Mouse (Mus musculus): ENCODE data around the gene Msh2.
A peak's percentile ranks its signal among the peaks of the same experiment; 100 is the strongest.

Msh2 gene

GRCm38 (mm10) chr17:87700101-87700500 lies 28.0 kb downstream of the Msh2 start:
- DNase-seq: peak; percentile 73

GRCm38 (mm10) chr17:87724727-87725126 lies 52.6 kb downstream of the Msh2 start:
- DNase-seq: no peak

GRCm38 (mm10) chr17:87726489-87727356 lies 54.6 kb downstream of the Msh2 start:
- no peak for DNase-seq

GRCm38 (mm10) chr17:87731962-87732361 lies 59.8 kb downstream of the Msh2 start:
- DNase-seq: no peak

GRCm38 (mm10) chr17:87734471-87734870 lies 62.3 kb downstream of the Msh2 start:
- DNase-seq: no peak

GRCm38 (mm10) chr17:87737144-87737543 lies 65.0 kb downstream of the Msh2 start:
- DNase-seq: no peak

- no peak for DNase-seq
Measured at GRCm38 (mm10) chr17:87739835-87740234, 67.7 kb downstream of the Msh2 start.

DNA sequence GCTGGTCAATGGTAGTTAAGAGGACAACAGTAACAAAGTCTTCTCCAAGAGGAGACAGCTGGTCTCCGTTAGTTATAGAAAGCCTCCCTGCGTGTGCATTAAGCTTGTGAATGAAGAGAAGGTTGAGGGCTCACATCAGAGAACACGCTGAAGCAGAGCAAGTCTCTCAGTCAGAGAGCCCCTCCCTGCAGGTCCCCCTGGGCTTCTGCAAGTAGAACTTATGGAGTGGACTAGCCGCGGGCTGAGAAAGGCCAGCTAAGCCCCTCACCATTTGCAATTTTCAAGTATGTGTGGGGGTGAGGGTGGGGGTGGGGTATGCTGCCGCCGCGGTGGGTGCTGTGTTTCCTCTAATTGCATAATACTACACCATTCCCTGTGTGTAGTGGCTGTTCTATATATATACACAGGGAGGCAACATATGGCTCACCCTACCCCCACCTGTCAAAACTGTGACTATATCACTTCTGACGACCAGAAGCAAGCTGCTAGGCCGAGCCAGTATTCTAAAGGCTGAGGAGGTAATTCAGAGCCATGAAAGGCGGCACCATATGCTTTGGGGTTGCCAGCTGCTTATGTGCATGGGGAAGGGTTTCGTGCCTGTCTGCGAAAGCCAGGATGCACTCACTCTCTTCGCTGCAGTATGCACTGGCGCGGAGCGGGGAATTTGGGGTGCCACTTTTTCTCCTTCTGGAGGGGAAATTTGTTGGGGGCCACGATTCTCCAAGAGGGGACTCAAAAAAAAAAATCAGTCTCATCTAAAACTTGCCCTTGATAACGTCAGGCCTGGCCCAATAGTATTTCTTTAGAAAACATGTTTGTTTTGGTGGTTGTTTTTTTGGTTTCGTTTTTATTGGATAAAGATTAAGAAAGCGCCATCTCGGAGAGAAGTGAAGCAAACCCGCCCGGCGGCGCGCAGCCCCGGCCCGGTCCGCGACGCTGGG lies 73.1 kb downstream of the Msh2 start:
- no peak for DNase-seq

GRCm38 (mm10) chr17:87745926-87746888 lies 74.1 kb downstream of the Msh2 start:
- no peak for DNase-seq

- no peak for DNase-seq
Measured at GRCm38 (mm10) chr17:87760315-87760714, 88.2 kb downstream of the Msh2 start.

DNA sequence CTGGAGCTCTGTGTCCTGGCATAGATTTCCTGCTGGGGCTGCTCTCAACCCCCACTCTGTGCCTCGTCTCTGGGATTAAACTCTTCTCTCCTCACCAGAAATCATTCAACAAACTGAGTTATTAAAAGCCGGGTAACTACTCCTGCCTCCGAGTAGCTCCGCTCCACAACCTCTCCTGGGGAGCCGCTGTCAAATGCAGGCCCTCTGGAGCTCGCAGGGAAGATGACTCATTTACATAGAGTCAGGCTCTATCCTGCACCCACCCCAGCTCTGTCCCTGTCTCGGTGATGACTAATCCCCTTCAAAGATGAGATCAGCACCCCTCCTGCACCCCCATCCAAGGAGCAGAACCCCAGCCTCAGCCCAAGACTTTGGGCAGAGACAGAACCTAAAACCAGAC lies 91.0 kb downstream of the Msh2 start:
- no peak for DNase-seq

DNA sequence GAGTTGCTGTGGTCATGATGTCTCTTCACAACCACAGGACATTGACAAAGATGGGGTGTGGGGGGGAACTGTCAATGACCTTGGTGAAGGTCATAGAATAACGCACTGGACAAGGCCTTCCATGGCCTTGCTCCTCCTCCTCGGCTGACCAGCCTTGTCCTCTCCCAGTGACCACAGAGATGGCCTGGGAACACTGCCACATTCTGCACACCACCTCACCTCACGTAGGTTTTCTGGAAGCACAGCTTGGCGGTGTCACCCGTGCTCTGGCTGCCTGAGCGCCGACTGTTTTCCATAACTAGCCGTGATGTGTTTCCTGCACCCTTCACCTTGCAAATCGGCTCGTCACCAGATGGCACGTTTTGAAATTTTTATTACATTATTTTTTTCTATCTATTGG lies 92.9 kb downstream of the Msh2 start:
- no peak for DNase-seq

DNA sequence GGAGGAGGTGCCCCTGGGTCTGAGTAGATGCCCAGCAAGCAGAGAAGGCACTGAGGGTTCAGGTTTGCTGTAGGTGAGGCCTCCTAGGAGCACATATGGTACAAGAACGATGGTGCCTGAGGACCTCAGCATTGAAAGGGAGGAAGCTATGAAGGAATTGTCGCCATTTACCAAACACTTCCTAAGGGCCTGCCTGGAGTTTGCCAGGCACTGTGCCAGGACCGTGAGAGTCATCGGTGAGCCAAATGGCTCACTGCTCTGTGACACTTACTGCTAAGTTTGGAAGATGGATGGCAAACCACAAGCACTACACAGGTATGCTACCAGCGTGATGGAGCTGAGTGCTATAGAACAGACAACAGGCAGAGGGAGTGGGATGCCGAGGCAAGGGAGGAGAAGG lies 94.8 kb downstream of the Msh2 start:
- DNase-seq: no peak

- peak; percentile 92 for DNase-seq
Measured at GRCm38 (mm10) chr17:87770766-87771165, 98.6 kb downstream of the Msh2 start.

DNA sequence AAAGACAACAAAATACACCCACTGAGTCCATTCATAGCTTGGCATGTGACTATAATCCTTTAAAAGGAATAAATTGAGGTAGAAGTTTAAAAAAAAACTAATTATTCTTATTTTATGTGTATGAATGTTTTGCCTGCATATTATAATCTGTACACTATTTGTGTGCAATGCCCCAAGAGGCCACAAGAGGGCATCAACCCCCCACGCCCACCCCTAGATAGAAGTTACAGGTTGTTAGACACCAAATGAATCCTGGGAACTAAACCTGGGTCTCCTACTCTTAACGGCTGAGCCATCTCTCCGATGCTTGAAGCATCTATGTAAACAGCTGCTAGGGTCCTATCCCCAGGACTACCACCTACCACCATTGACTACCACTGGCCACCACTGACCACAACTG lies 101.0 kb downstream of the Msh2 start:
- DNase-seq: no peak
